In the genomic region with DNA sequence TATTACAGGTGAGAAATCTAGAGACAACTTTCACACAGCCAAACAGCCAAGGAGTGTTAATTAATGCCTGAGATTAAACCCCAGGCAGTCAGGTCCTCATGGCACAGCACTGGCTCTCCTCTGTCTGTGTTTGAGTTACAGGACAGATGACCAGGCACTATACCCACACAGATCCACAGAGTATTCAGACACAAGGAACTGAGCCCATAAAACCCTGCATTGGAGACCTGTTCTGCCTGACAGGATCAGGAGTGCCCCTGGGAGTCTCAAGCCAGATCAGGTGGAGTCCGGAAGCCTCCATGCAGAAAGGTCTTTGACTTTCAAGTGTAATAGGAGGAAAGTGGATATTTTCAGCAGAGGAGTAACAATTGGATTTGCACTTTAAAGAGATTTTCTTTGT, we compare ENCODE assay signal across 23 mouse cellular contexts.
"Had no signal": no experiment of that assay in that cellular context is flagged by ENCODE, and none has a peak within 500 bp of the region (broad histone marks: within the 10 kb centered on the region; RNA-seq: fewer than 3 reads in every experiment).

No protein-coding gene starts in this region.

- H3K4me3 ChIP-seq: gastrocnemius, adult 2 months; heart, adult 2 months; heart, embryonic 13.5 days; heart, embryonic 15.5 days; hindbrain, embryonic 10.5 days; hindbrain, embryonic 12.5 days; hindbrain, embryonic 15.5 days; limb, embryonic 13.5 days; limb, embryonic 15.5 days; liver, embryonic 12.5 days had no signal

- H3K4me1 ChIP-seq: heart, embryonic 13.5 days; heart, embryonic 15.5 days; hindbrain, embryonic 15.5 days; limb, embryonic 13.5 days; limb, embryonic 15.5 days; liver, embryonic 12.5 days had no signal

- ATAC-seq: hindbrain, postnatal 0 days; intestine, embryonic 16.5 days; liver, embryonic 12.5 days had no signal

- H3K9ac ChIP-seq: heart, embryonic 13.5 days; heart, embryonic 15.5 days; hindbrain, embryonic 12.5 days; hindbrain, embryonic 15.5 days; limb, embryonic 13.5 days; limb, embryonic 15.5 days; liver, embryonic 12.5 days; liver, embryonic 14.5 days had no signal

- H3K27me3 ChIP-seq: heart, embryonic 13.5 days; heart, embryonic 15.5 days; hindbrain, embryonic 12.5 days; hindbrain, embryonic 15.5 days; limb, embryonic 13.5 days; limb, embryonic 15.5 days; liver, embryonic 12.5 days had no signal

- DNase-seq: gastrocnemius, adult 2 months; gastrocnemius, postnatal 10 days; gastrocnemius, postnatal 25 days; heart, adult 2 months; heart, postnatal 4 days; kidney, adult 18-20 months; kidney, adult 8-10 months; kidney, postnatal 25 days; layer of hippocampus, adult 9-11 months; layer of hippocampus, postnatal 36 days; left cerebral cortex, postnatal 4 days had no signal

- H3K9me3 ChIP-seq: heart, embryonic 13.5 days; heart, embryonic 15.5 days; hindbrain, embryonic 10.5 days; hindbrain, embryonic 12.5 days; hindbrain, embryonic 15.5 days; limb, embryonic 13.5 days; limb, embryonic 15.5 days; liver, embryonic 12.5 days had no signal

- H3K36me3 ChIP-seq: heart, embryonic 13.5 days; heart, embryonic 15.5 days; hindbrain, embryonic 10.5 days; hindbrain, embryonic 12.5 days; hindbrain, embryonic 15.5 days; limb, embryonic 13.5 days; limb, embryonic 15.5 days; liver, embryonic 12.5 days had no signal

- H3K4me2 ChIP-seq: heart, embryonic 11.5 days; heart, embryonic 13.5 days; heart, embryonic 15.5 days; hindbrain, embryonic 12.5 days; hindbrain, embryonic 15.5 days; limb, embryonic 13.5 days; limb, embryonic 15.5 days; liver, embryonic 12.5 days had no signal

- H3K27ac ChIP-seq: gastrocnemius, adult 2 months; heart, adult 2 months; heart, embryonic 13.5 days; heart, embryonic 15.5 days; hindbrain, embryonic 10.5 days; hindbrain, embryonic 12.5 days; hindbrain, embryonic 15.5 days; hindbrain, postnatal 0 days; limb, embryonic 13.5 days; limb, embryonic 15.5 days; liver, embryonic 12.5 days; liver, embryonic 14.5 days had no signal
